Mouse (Mus musculus): ENCODE measurements around the gene Gm4756. TPM values are rescaled to one million over a fixed set of nuclear protein-coding genes. Genes with fewer than 3 reads are reported as not detected.
A peak's percentile ranks its signal among the peaks of the same experiment; 100 is the strongest.
"Not testable (repeated sequence)": the region's sequence is repeated elsewhere in the genome, so short reads cannot be mapped to it uniquely, and the experiment has no call there.

Gm4756 gene
- total RNA-seq, 2 experiments from 2014 or later: not detected

DNA sequence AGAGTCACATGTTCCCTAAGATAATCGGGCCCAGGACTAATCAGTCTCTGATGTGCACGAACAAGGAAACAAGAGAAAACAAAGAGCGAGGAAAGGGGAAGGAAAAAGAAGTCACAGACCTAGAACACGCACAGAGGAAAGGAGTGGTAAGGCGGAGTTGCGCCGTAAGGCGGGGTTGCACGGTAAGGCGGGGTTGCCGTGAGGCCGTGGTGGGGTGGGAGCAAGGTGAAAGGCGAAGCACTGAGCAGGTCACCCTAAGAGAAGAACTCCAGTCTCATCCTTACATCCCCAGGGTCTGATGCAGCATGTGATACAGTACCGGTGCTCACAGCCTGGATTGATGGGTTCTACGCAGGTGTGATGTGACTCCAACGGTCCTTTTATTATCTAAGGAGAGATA, 6.3 kb upstream of the Gm4756 start:
- ATAC-seq (ENCODE audit: poor library complexity, severe bottlenecking): no peak

DNA sequence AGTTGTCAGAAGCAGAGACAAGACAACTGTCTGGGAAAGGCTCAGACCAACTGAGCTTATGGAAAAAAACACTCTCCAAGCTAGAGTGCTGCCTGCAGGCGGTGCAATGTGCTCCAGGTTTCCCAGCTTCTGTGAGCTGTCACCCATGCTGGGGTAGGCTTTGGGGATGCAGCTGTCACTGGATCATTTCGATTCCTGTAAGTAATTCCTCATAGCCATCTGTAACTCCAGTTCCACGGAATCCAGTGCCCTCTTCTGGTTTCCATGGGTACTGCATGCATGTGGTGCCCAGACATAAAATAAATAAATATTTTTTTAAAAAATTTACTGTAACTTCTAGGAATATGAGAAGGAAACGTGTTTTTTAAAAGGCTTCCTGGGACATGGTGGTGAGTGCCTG, 5.2 kb upstream of the Gm4756 start:
- ATAC-seq (ENCODE audit: poor library complexity, severe bottlenecking): peak; percentile 63; the same call in 1 of the 2 replicates

DNA sequence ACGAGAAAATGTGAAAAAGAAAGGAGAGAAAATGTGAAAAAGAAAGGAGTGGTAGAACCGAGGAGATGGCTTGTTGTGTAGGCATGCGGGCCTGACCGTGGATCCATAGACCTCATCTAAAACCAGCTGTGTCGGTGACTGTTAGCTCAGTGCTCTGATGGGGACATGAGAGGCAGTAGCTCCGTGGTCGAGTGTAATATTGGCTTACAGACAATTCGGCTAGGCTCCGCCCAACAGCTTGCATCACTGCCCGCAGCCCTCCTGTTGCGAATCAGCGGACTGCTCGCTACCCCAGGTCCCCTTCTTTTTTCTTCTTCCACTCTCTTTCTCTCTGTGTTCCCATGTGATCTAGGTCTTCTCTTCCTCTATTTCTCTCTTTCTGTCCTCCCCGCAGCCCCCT, 540 bp downstream of the Gm4756 start:
- peak; percentile 84 for ATAC-seq (ENCODE audit: poor library complexity, severe bottlenecking)

DNA sequence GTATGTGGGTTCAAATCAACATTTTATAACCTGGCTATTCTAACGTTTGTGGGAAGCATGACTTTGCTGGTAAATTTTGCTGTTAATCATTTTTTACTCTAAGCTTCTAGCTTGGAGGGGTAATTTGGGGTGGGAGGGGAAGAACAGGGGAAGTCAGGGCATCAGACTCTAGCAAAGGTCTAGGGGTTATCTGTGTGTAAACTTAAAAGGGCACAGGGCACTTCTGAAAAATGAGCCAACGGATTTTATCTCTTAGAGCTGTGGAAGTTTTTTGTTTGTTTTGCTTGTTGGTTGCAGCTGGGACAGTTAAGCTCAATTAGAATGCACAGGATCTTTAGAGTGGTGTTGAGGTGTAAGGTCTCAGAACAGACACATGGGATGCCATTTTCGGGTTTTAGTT, 11.4 kb downstream of the Gm4756 start:
- ATAC-seq (ENCODE audit: poor library complexity, severe bottlenecking): no peak

DNA sequence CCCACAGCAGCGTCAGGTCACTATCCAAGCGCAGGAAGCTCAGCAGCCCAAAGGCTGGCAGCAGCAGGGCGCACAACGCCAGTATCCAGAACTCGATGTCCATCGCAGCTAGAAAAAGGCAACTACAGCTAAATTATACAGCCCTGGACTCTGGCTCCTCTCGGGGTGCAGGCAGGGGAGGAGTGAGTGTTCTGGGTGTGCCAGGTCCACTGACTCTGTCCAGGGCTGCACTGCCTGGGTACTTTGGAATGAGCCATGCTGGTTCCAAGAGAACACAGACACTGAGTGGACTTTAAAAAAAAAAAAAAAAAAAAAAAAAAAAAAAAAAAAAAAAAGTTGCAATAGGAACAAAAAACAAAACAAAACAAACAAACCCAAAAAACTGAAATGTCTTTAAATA, 20.7 kb downstream of the Gm4756 start:
- ATAC-seq (ENCODE audit: poor library complexity, severe bottlenecking): no peak

DNA sequence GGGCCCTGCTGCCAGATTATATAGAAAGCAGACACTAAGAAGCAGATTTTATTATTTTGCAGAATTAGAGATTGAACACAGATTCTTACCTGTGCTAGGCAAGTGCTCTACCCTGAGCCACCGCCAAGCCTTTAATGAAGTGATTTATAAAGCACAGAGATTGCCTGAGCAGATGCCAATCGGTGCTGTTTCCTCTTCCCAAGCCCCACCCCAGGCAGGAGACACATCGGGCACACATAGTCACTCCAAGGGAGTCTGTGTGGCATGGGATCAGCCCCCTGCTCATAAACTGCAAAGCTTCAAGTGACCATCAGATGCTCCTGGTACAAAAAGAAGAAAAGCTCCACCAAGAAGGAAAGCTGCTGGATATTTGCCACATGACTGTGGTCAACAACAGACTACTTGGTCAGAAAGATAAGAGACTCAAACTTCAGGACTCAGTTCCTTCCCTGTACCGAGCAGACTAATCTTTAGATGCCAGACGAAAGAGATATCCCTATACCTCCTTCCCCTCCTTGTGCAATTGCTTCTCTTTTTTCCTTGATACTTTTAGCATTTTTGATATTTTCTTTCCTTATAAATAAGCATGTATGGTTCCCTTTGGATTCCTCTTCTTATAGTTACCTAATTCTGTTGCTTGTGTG, 26.5 kb downstream of the Gm4756 start:
- no peak for ATAC-seq (ENCODE audit: poor library complexity, severe bottlenecking)

DNA sequence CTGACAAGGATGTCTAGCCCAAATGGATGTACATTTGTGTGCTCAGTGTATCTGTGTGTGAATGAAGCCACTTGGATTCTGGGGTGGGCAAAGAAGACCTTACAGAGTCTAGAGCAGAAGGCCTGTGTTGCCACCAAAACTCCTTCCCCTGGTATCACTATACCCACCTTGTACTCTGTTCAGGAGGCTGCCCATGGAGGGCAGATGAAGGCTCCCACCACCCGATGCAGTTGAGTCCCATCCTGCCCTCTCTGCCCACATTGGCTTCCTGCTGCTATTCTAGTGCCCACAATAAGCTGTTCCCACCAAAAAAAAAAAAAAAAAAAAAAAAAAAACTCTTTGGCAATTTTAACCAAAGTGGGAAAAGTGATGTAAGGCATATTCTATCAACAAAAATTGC, 28.0 kb downstream of the Gm4756 start:
- no peak for ATAC-seq (ENCODE audit: poor library complexity, severe bottlenecking)

DNA sequence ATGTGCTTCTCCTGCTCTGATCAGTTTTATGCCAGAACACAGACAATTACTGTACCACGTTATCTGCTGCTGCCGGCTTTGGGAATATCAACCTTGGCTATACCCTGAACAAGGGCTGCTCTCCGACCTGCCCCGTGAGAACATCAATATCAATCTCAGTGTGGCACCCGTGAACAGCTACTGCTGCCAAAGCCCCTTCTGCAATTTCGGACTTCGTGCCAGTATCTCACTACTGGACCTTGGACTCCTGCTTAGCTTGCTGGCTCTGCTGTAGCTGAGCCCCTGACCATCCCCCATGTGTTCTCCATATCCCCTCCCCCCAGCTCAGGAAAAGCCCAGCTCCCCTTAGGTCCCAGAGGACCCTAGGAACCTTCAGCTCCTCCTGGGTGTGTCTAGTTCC, 28.6 kb downstream of the Gm4756 start:
- ATAC-seq (ENCODE audit: poor library complexity, severe bottlenecking): no peak

DNA sequence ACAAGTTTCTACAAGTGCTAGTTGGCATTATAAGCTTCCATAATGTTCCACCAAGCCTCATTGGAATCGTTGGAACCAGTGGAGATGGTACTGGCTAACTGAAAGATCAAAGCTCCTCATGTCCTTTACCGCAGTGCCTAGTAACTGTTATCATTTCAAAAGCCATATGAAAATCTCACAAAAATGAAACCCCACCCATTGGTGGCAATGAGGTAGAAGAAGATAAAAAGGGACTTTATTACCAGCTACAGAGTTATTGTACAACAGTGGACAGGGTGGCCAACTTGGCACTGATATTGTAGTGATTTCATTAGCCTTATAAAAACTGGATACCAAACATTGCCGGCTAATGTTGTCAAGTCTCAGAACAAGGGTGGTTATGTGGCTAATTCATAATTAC, 37.4 kb downstream of the Gm4756 start:
- no peak for ATAC-seq (ENCODE audit: poor library complexity, severe bottlenecking)

DNA sequence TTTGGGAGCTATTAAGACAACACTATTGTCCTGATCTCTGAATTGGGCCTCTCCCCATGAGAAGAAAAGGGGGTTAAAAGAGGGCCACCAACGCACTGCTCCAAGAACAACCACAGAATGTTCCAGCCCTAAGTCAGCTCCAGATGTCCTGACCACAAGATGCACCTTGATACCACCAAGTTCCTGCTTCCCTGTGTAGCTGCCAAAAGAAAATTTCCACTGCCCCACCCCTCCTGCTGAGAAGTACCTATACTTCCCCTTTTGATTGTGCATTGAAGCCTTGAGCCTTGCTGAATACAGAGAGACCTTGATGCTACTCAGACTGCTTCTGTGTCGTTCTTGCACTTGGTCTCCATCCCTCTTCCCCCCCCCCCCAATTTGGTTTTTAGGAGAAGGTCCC, 50.7 kb downstream of the Gm4756 start:
- not testable (repeated sequence) for ATAC-seq (ENCODE audit: poor library complexity, severe bottlenecking)

DNA sequence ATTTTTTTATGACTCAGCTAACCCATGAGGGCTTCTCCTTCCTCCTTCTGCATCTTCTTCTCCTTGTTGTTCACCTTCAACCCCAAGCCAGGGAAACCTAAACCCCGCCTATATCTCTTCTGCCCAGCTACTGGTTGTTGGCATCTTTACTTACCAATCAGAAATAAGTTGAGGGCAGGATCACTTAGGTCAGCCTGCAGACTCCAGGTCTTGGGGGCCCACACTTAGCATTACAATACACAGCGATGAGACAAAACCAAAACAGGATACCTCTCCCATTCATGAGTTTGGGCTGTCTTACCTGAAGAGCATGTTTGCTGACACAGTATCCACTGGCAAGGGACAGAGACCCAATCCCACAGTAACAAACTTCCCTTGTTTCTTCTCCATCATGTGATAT, 55.5 kb downstream of the Gm4756 start:
- ATAC-seq (ENCODE audit: poor library complexity, severe bottlenecking): no peak

DNA sequence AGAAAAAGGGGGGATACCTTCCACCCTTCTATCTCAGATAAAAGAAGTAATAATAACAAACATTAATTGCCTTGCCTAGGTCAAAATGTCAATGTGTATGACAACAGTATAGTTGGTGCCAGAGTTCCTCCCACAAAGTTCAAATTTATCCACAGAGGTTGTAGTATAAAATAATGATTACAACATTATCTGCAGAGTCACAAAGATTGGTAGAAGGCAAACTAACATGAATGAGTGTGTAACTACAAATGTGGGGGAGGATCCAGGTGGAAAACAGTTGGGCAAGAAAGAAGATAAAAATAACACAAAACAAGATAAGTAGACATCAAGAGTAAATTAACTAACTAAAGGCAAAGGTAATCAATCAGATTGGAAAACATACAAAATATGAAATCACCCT, 56.5 kb downstream of the Gm4756 start:
- no peak for ATAC-seq (ENCODE audit: poor library complexity, severe bottlenecking)

DNA sequence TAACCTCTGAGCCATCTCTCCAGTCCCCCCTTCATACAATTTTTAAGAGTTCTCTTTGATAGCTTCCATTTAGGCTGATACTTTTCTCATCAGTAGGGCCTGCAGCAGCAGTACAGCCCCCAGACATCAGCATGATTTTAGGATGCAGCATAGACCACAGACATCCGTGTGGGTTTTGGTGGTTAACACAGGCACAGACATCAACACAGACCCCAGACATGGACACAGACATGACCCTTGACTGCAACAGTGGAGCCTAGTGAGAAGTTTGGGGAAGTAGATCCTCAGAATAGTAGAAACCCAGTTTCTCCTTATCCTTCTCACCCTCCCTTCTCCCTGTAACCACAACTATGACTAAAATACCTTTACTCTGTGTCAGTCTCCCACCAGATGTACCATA, 64.1 kb downstream of the Gm4756 start:
- ATAC-seq (ENCODE audit: poor library complexity, severe bottlenecking): no peak

DNA sequence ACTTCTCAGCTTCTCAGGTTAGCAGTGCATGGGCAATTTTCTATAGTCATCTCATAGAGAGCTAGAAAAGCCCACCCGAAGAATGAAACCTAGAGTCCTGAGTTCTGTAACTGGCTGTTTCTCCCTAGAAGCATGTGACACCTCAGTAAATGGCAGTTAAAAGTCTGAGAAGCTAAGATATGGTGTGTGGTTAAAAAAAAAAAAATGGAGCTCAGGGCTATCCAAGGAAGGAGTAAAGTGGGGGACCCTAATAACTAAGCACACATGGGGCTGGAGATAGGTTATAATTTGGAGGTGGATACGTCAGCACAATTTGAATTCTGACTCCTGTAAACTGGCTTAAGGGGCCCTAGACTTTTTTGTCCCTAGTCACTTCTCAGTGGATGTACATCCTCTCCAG, 66.4 kb downstream of the Gm4756 start:
- ATAC-seq (ENCODE audit: poor library complexity, severe bottlenecking): no peak

DNA sequence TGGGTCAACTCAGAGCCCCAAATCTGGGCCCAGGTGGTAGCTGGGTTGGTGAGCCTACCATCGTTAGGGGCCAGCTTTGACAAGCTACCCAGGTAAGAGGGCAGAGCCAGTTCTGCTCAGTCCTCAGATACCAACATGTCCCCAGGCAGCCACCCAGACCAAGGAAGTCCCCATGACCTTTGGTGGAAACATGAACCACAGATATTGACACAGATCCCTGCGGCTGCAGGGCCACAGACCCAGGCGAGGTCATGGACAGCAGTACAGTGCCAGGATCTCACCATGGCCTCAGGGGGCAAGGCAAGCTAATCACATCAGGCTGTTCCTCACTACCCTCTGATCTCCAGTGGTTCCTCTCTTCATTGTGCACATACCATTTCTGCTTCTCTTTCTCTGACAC, 67.4 kb downstream of the Gm4756 start:
- ATAC-seq (ENCODE audit: poor library complexity, severe bottlenecking): no peak

DNA sequence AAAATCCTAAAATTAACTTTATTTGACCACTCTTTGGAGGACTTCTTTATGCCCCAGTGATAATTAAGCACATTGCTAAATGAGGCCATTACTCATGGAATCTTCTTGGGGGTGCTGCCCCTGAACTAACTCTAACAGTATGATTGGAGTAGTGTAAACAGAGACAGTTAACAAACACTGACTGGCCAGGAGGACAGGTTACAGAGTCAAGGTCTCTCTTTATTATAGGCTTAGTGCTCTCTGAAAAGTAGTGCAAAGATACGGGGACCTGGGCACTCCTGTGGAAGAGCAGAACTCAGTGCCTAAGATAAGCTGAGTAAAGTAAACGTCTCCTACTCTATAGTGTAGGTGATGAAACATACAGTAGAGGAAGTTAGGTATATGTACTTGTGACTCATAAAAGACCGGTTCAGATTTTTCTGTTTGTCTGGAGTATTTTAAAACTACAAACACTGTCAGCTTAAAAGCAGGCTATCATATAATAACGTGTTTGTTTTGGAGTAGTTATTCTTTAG, 85.1 kb downstream of the Gm4756 start:
- ATAC-seq (ENCODE audit: poor library complexity, severe bottlenecking): no peak

DNA sequence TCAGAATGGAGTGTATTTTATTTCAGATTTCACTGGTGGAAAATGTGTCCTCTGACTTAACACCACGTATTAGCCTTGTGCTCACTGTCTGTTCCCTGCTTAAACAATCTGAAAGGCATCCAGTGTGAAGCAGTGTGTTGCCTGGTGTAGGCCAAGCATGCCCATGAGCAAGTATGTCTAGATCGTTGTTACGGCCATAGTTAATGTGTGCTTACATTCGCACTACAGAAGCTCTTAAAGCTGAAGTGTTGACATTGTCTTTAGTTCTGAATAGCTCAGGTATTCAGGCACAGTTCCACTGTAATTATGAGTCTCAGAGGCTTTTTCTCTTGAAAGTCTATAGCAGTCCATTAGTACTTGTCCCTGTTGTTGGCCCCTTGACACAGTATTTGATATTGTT, 95.1 kb downstream of the Gm4756 start:
- ATAC-seq (ENCODE audit: poor library complexity, severe bottlenecking): no peak

DNA sequence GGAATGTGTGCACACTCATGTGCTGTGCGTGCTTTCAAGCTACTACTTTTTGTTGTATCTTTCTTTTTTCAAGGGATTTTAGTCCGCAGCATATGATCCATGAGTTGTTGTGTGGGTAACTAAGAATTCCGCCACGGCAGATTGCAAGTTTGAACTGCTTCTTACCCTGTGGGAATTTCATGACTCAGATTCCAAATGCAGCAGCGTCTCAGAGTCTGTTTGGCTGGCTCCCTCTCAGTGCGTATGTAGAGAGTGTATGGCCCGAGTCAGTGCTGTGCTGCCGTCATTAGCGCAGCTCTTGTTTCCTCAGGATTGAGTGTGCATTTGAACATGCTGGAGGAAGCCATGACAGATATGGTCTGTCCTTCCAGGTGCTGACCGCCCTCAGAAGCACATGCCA, 110.9 kb downstream of the Gm4756 start:
- ATAC-seq (ENCODE audit: poor library complexity, severe bottlenecking): no peak

DNA sequence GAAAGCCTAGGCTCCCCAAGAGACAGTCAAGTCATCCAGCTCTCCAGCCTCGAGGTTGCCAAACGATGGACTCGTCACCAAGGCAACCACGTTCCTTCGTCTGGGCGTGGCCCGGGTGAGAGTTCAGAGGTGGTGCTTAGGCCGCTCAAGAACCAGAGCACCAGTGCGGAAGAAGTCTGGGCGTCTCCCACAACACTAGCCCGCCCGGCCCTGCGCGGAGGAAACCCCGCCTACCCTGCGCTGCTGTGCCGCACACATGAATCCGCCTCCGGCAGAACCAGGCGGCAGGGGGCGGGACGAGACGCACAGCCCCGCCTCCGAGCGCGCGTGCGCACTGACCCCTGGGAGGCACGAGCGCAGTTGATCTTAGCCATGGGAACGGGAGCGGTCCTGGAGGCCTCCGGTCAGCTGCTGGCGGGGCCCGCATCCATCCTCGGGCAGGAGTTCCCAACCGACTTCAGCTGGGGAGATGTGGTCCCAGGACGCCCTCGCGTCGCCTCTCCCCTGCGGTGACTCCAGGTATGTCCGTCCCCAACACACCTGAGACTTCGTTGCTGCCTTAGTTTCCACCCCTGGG, 113.4 kb downstream of the Gm4756 start, which contains the start of gene Pcnx4:
TSS of gene Pcnx4 (plus strand) at position 363 of the 577 bp plus-strand sequence.
- ATAC-seq (ENCODE audit: poor library complexity, severe bottlenecking): peak; percentile 98

DNA sequence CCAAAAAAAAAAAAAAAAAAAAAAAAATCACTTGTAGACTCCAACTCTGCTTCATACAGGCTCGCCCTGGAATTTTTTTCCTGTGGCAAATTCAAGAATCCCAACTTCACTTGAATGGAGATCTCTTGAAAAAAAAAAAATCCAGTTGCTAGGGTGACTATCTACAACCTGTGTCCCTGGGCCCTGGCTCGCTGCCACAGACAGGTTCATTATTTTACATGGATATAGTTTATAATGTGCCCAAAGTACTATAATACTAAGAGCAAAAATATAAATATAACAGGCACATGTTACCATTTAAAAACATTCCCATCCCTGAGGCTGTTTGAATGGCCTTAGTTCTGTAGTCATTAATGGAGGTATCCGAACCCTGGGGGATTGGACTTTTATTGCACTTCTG, 113.9 kb downstream of the Gm4756 start:
- no peak for ATAC-seq (ENCODE audit: poor library complexity, severe bottlenecking)

DNA sequence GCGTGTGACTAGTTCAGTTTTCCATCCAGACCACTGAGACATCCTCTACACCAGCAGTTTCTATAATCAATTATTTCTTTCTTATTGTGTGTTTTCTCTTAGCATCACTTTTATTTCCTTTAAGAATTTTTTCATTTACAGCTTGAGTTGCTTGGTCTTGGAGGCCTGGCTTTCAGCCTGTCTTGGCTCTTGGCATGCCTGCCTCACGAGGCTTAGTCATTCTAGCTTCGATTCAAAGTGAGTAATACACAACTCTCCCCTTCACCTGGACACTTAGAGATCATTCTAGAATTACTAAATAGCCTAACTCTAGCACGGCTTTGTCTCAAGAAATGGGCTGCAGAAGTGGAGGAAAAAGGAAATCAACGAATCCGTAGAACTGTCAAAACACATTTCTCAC, 115.5 kb downstream of the Gm4756 start:
- ATAC-seq (ENCODE audit: poor library complexity, severe bottlenecking): no peak

DNA sequence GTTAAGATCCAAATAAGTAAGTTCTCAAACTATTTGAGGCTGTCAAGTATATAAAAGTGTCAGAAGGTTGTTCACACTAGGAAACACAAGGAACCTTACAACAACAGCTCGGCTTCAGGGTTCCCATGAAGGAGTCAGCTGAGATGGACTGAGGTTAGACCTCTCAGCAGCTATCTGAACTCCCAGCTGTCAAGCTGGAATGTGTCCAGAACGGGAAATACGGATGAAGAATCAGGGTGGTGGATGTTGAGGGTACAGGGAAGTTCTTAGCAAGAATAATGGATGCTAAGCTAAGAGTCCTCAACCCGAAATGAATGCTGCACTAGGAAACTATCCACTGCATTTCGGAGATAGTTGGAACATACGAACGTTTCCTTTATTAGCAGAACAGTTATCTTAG, 117.2 kb downstream of the Gm4756 start:
- no peak for ATAC-seq (ENCODE audit: poor library complexity, severe bottlenecking)
